Mouse (Mus musculus) intestine, embryonic 14.5 days (tissue): ENCODE data around the gene Trim11. TPM values are rescaled to one million over a fixed set of nuclear protein-coding genes. Genes with fewer than 3 reads are reported as not detected.
A peak's percentile ranks its signal among the peaks of the same experiment; 100 is the strongest.

Experiments used
- ATAC-seq: fragments of 200-750 bp; cut with Nextera tagmentation; replicated peaks from 2 replicates; pipeline ENCODE4 v1.8.0; 2017; ENCODE audit warnings: low read depth, moderate number of reproducible peaks, moderate TSS enrichment, moderate library complexity; ENCODE audit not compliant: low FRiP score, low TSS enrichment
- DNase-seq: peaks from one replicate; pipeline ENCODE4 v3.0.0-alpha.2; 2018; ENCODE audit warnings: low spot score
- H3K27ac ChIP-seq: fragments of 300-500 bp; sonication (generic); 2 replicates; pipeline ENCODE4 v1.5.1; 2014; ENCODE audit warnings: low read depth, mild to moderate bottlenecking, control low read depth
- H3K27me3 ChIP-seq: fragments of 300-500 bp; sonication (generic); replicated peaks from 2 replicates; pipeline ENCODE4 v1.6.1; 2014; ENCODE audit warnings: low read length, control low read depth; ENCODE audit not compliant: control insufficient read depth, insufficient read depth
- H3K36me3 ChIP-seq: fragments of 300-500 bp; sonication (generic); 2 replicates; pipeline ENCODE4 v1.6.1; 2014; ENCODE audit warnings: low read length, control low read depth; ENCODE audit not compliant: control insufficient read depth, insufficient read depth
- H3K4me1 ChIP-seq: fragments of 300-500 bp; sonication (generic); replicated peaks from 2 replicates; pipeline ENCODE4 v1.6.1; 2014; ENCODE audit warnings: low read length, control low read depth, mixed read lengths; ENCODE audit not compliant: control insufficient read depth, insufficient read depth
- H3K4me2 ChIP-seq: fragments of 300-500 bp; sonication (generic); 2 replicates; pipeline ENCODE4 v1.6.1; 2014; ENCODE audit warnings: low read length
- H3K4me3 ChIP-seq: fragments of 300-500 bp; sonication (generic); 2 replicates; pipeline ENCODE4 v1.5.1; 2014; ENCODE audit warnings: low read depth, low read length, control low read depth, mixed read lengths
- H3K9ac ChIP-seq: fragments of 300-500 bp; sonication (generic); 2 replicates; pipeline ENCODE4 v1.6.1; 2014; ENCODE audit warnings: mild to moderate bottlenecking, low read length
- H3K9me3 ChIP-seq: fragments of 300-500 bp; sonication (generic); 2 replicates; pipeline ENCODE4 v1.6.1; 2016; ENCODE audit warnings: low read length, control low read depth; ENCODE audit not compliant: control insufficient read depth
- WGBS: fragments of 180-500 bp; shearing (Covaris S2); extraction: QIAGEN DNeasy Blood & Tissue Kit; methylation state at CpG from one replicate; pipeline ENCODE4 v1.1.7; 2014; 5-methylcytosine and 5-hydroxymethylcytosine counted together
- polyA plus RNA-seq: library from polyadenylated mRNA; unstranded; fragments of >200 nt; fragmentation: Nextera tagmentation; extraction: Ambion mirVana; gene quantifications from 2 replicates; pipeline ENCODE4 v1.2.1, GENCODE M21; 2014

The Trim11 gene
- polyA plus RNA-seq, 1 experiment from 2014 or later: 16.5 TPM

GRCm38 (mm10) chr11:58961364-58962177 is 16.3 kb upstream of the Trim11 start:
- Histone ChIP-seq H3K9ac (no peak overlapping the region), H3K27me3 (peaks cover 10% of the 10 kb centered on the region), H3K9me3 (peaks cover 6% of the 10 kb centered on the region; the same call in 1 of the 2 replicates), H3K36me3 (peaks cover 15% of the 10 kb centered on the region), H3K4me3 (no peak overlapping the region), H3K4me1 (peaks cover 13% of the 10 kb centered on the region), H3K4me2 (no peak overlapping the region), H3K27ac (no peak overlapping the region)
- no peak for ATAC-seq
- peak; percentile 50 for DNase-seq
- WGBS: 57% methylated on average over 50 of the region's 50 CpGs

GRCm38 (mm10) chr11:58963543-58963942 is 14.3 kb upstream of the Trim11 start:
- 37% methylated on average over 17 of the region's 17 CpGs for WGBS
- no peaks in the 10 kb centered on the region for H3K36me3 ChIP-seq
- H3K4me2 ChIP-seq: no peak overlapping the region
- ATAC-seq (no peak), DNase-seq (peak; percentile 53)
- H3K9ac ChIP-seq: no peak overlapping the region
- H3K27ac ChIP-seq: no peak overlapping the region
- H3K4me3 ChIP-seq: no peak overlapping the region
- peaks cover 10% of the 10 kb centered on the region for H3K27me3 ChIP-seq
- peaks cover 4% of the 10 kb centered on the region for H3K4me1 ChIP-seq
- peaks cover 6% of the 10 kb centered on the region; the same call in 1 of the 2 replicates for H3K9me3 ChIP-seq

- Histone ChIP-seq H3K4me2 (no peak overlapping the region), H3K9ac (no peak overlapping the region), H3K4me1 (peaks cover 4% of the 10 kb centered on the region), H3K27ac (no peak overlapping the region), H3K27me3 (peaks cover 10% of the 10 kb centered on the region), H3K4me3 (no peak overlapping the region), H3K36me3 (no peaks in the 10 kb centered on the region), H3K9me3 (peaks cover 6% of the 10 kb centered on the region; the same call in 1 of the 2 replicates)
- DNase-seq: peak; percentile 41
- ATAC-seq: no peak
- 87% methylated on average over 7 of the region's 7 CpGs for WGBS
These were observed 13.7 kb upstream of the Trim11 start for GRCm38 (mm10) chr11:58964216-58964615.

GRCm38 (mm10) chr11:58965001-58965760 is 12.7 kb upstream of the Trim11 start:
- no peak for DNase-seq
- H3K9ac ChIP-seq: no peak overlapping the region
- H3K4me3 ChIP-seq: no peak overlapping the region
- H3K27me3 ChIP-seq: peaks cover 10% of the 10 kb centered on the region
- H3K4me1 ChIP-seq: no peaks in the 10 kb centered on the region; the same call in 1 of the 2 replicates
- no peak overlapping the region for H3K27ac ChIP-seq
- ATAC-seq: no peak
- 40% methylated on average over 12 of the region's 12 CpGs for WGBS
- H3K4me2 ChIP-seq: no peak overlapping the region
- H3K9me3 ChIP-seq: peaks cover 6% of the 10 kb centered on the region; the same call in 1 of the 2 replicates
- H3K36me3 ChIP-seq: no peaks in the 10 kb centered on the region

- no peak for ATAC-seq
- Histone ChIP-seq H3K27me3 (peaks cover 5% of the 10 kb centered on the region), H3K36me3 (peaks cover 11% of the 10 kb centered on the region), H3K4me3 (no peak overlapping the region), H3K4me2 (no peak overlapping the region), H3K27ac (no peak overlapping the region), H3K4me1 (no peaks in the 10 kb centered on the region; the same call in 1 of the 2 replicates), H3K9ac (no peak overlapping the region), H3K9me3 (no peaks in the 10 kb centered on the region)
- 95% methylated on average over 1 of the region's 1 CpGs for WGBS
- DNase-seq: no peak
These were observed 10.5 kb upstream of the Trim11 start for GRCm38 (mm10) chr11:58967346-58967745.

- no peaks in the 10 kb centered on the region for H3K27me3 ChIP-seq
- no peak overlapping the region for H3K9ac ChIP-seq
- DNase-seq (no peak), ATAC-seq (no peak)
- 79% methylated on average over 7 of the region's 7 CpGs for WGBS
- no peak overlapping the region for H3K4me3 ChIP-seq
- no peak overlapping the region for H3K4me2 ChIP-seq
- H3K4me1 ChIP-seq: no peaks in the 10 kb centered on the region; the same call in 1 of the 2 replicates
- peaks cover 15% of the 10 kb centered on the region for H3K36me3 ChIP-seq
- no peaks in the 10 kb centered on the region for H3K9me3 ChIP-seq
- no peak overlapping the region for H3K27ac ChIP-seq
These were observed 9.3 kb upstream of the Trim11 start for GRCm38 (mm10) chr11:58968551-58968950.

- H3K9me3 ChIP-seq: no peaks in the 10 kb centered on the region
- peak overlapping the region; percentile 38; the same call in 1 of the 2 replicates for H3K27ac ChIP-seq
- 81% methylated on average over 8 of the region's 8 CpGs for WGBS
- H3K4me1 ChIP-seq: no peaks in the 10 kb centered on the region; the same call in 1 of the 2 replicates
- no peak for ATAC-seq
- H3K4me2 ChIP-seq: no peak overlapping the region
- no peak overlapping the region for H3K9ac ChIP-seq
- peaks cover 15% of the 10 kb centered on the region for H3K36me3 ChIP-seq
- H3K4me3 ChIP-seq: no peak overlapping the region
- no peak for DNase-seq
- no peaks in the 10 kb centered on the region for H3K27me3 ChIP-seq
These were observed 8.9 kb upstream of the Trim11 start for GRCm38 (mm10) chr11:58969027-58969426.

GRCm38 (mm10) chr11:58969659-58970058 is 8.2 kb upstream of the Trim11 start:
- Histone ChIP-seq H3K27ac (no peak overlapping the region), H3K4me1 (no peaks in the 10 kb centered on the region; the same call in 1 of the 2 replicates), H3K27me3 (no peaks in the 10 kb centered on the region), H3K36me3 (peaks cover 15% of the 10 kb centered on the region), H3K9ac (no peak overlapping the region), H3K4me2 (no peak overlapping the region), H3K9me3 (no peaks in the 10 kb centered on the region), H3K4me3 (no peak overlapping the region)
- DNase-seq (no peak), ATAC-seq (peak; percentile 59; the same call in 1 of the 2 replicates)
- 57% methylated on average over 6 of the region's 6 CpGs for WGBS
